Mouse (Mus musculus): Measurements from ENCODE around the gene Zscan22. TPM values are rescaled to one million over a fixed set of nuclear protein-coding genes. Genes with fewer than 3 reads are reported as not detected.
A peak's percentile ranks its signal among the peaks of the same experiment; 100 is the strongest.
"Not testable (repeated sequence)": the region's sequence is repeated elsewhere in the genome, so short reads cannot be mapped to it uniquely, and the experiment has no call there.

Zscan22 gene
- total RNA-seq, 2 experiments from 2014 or later, result 16.2 to 17.0 TPM

- Histone ChIP-seq H3K4me3 (peak overlapping the region; percentile 47), H3K27ac (no peak overlapping the region; the same call in 1 of the 2 replicates)
- DNase-seq (ENCODE audit: extremely low spot score in 1 of 2, low spot score in 2 of 2), result peak; percentile 34 to 55
- TF ChIP-seq CTCF (IDR thresholded peaks at IDR 0.05), result no peak
- intact Hi-C loops (cut with DNase I), result loop anchor here (2.0 kb wide), 1 partner anchor 19 kb away; no protein-coding TSS in a partner anchor
These were observed 30.3 kb downstream of the Zscan22 start for GRCm38 (mm10) chr7:12927693-12928589.

- no peak overlapping the region for H3K4me3 ChIP-seq
- TF ChIP-seq CTCF (IDR thresholded peaks at IDR 0.05), result no peak
- intact Hi-C loops (cut with DNase I), result no loop called here
- H3K27ac ChIP-seq, result no peak overlapping the region
- no peak for DNase-seq (ENCODE audit: extremely low spot score in 1 of 2, low spot score in 2 of 2)
These were observed 36.1 kb downstream of the Zscan22 start for GRCm38 (mm10) chr7:12933615-12934140.

GRCm38 (mm10) chr7:12934808-12935207 is 37.2 kb downstream of the Zscan22 start:
- H3K4me3 ChIP-seq, result no peak overlapping the region
- no peak for DNase-seq (ENCODE audit: extremely low spot score in 1 of 2, low spot score in 2 of 2)
- no peak overlapping the region for H3K27ac ChIP-seq
- intact Hi-C loops (cut with DNase I), result no loop called here
- no peak for TF ChIP-seq CTCF (IDR thresholded peaks at IDR 0.05)

GRCm38 (mm10) chr7:12937254-12937803 is 39.7 kb downstream of the Zscan22 start:
- DNase-seq (ENCODE audit: extremely low spot score in 1 of 2, low spot score in 2 of 2); H3K27ac ChIP-seq; intact Hi-C loops (cut with DNase I); H3K4me3 ChIP-seq: not testable (repeated sequence)

- H3K27ac ChIP-seq, result no peak overlapping the region
- no peak overlapping the region for H3K4me3 ChIP-seq
- DNase-seq (ENCODE audit: extremely low spot score in 1 of 2, low spot score in 2 of 2), result no peak
- no peak for TF ChIP-seq CTCF (IDR thresholded peaks at IDR 0.05)
- intact Hi-C loops (cut with DNase I), result no loop called here
These were observed 43.0 kb downstream of the Zscan22 start for GRCm38 (mm10) chr7:12940599-12940998.

- no peak for DNase-seq (ENCODE audit: extremely low spot score in 1 of 2, low spot score in 2 of 2)
- H3K4me3 ChIP-seq, result no peak overlapping the region
- peak; percentile 33 for TF ChIP-seq CTCF (IDR thresholded peaks at IDR 0.05)
- intact Hi-C loops (cut with DNase I), result no loop called here
- H3K27ac ChIP-seq, result no peak overlapping the region
These were observed 45.9 kb downstream of the Zscan22 start for GRCm38 (mm10) chr7:12943488-12943887.

GRCm38 (mm10) chr7:12949032-12949871 is 51.6 kb downstream of the Zscan22 start:
- peak overlapping the region; percentile 78 for H3K4me3 ChIP-seq
- intact Hi-C loops (cut with DNase I), result loop anchor here (2.0 kb wide), 2 partner anchors 16 to 68 kb away; partner anchors contain the start of genes Zfp128 and Zfp324

GRCm38 (mm10) chr7:12949872-12950229 is 52.2 kb downstream of the Zscan22 start:
- Histone ChIP-seq H3K27ac (peak overlapping the region; percentile 44), H3K4me3 (peak overlapping the region; percentile 78)
- no peak for TF ChIP-seq CTCF (IDR thresholded peaks at IDR 0.05)
- no peak for DNase-seq (ENCODE audit: extremely low spot score in 1 of 2, low spot score in 2 of 2)
- intact Hi-C loops (cut with DNase I), result loop anchor here (2.0 kb wide), 2 partner anchors 15 to 69 kb away; partner anchors contain the start of genes Zfp128 and Zfp324

More at GRCm38 (mm10) chr7:12949032-12949871, 51.6 kb downstream of the Zscan22 start:
- peak; percentile 93 to 95 for DNase-seq (ENCODE audit: extremely low spot score in 1 of 2, low spot score in 2 of 2)
- H3K27ac ChIP-seq, result peak overlapping the region; percentile 77
- TF ChIP-seq CTCF (IDR thresholded peaks at IDR 0.05), result no peak; the same call in 1 of the 2 replicates

- no peak for DNase-seq (ENCODE audit: extremely low spot score in 1 of 2, low spot score in 2 of 2)
- TF ChIP-seq CTCF (IDR thresholded peaks at IDR 0.05), result peak; percentile 7; the same call in 1 of the 2 replicates
- Histone ChIP-seq H3K27ac (no peak overlapping the region), H3K4me3 (no peak overlapping the region)
- intact Hi-C loops (cut with DNase I), result no loop called here
These were observed 57.3 kb downstream of the Zscan22 start for GRCm38 (mm10) chr7:12954896-12955295.

GRCm38 (mm10) chr7:12957511-12957910 is 59.9 kb downstream of the Zscan22 start:
- no peak for TF ChIP-seq CTCF (IDR thresholded peaks at IDR 0.05)
- DNase-seq (ENCODE audit: extremely low spot score in 1 of 2, low spot score in 2 of 2), result no peak
- Histone ChIP-seq H3K27ac (no peak overlapping the region), H3K4me3 (no peak overlapping the region)
- intact Hi-C loops (cut with DNase I), result no loop called here

Other genes starting within 250 kb of the Zscan22 start
- gene Vmn2r55, start 212.8 kb upstream of the Zscan22 start, total RNA-seq (2021), result not detected
- under 1 TPM in 1 of 2 experiments, not detected in 1; 0.07 TPM for gene Vmn2r56, start 162.8 kb upstream of the Zscan22 start, total RNA-seq (2021)
- gene Zscan18, start 94.2 kb upstream of the Zscan22 start, total RNA-seq (2021), result 10 to 100 TPM; 20.0 to 22.3 TPM
- 10 to 100 TPM; 22.9 to 24.6 TPM for gene Zfp329, start 79.0 kb upstream of the Zscan22 start, total RNA-seq (2021)
- 10 to 100 TPM; 12.5 to 13.5 TPM for gene Zfp110, start 63.1 kb upstream of the Zscan22 start, total RNA-seq (2021)
- 1 to 10 TPM; 8.0 to 8.2 TPM for gene Zfp128, start 16.6 kb upstream of the Zscan22 start, total RNA-seq (2021)
- 100 to 1,000 TPM; 374 to 377 TPM for gene Rps5, start 24.5 kb downstream of the Zscan22 start, total RNA-seq (2021)
- 1 to 10 TPM; 1.1 to 1.2 TPM for gene Rnf225, start 29.6 kb downstream of the Zscan22 start, total RNA-seq (2021)
- 10 to 100 TPM; 11.0 TPM for gene Zfp324, start 68.0 kb downstream of the Zscan22 start, total RNA-seq (2021)
- 1 to 10 TPM; 7.9 to 9.0 TPM for gene Zfp446, start 80.0 kb downstream of the Zscan22 start, total RNA-seq (2021)
- under 1 TPM in 1 of 2 experiments, not detected in 1; 0.44 TPM for gene Slc27a5, start 100.4 kb downstream of the Zscan22 start, total RNA-seq (2021)
- 100 to 1,000 TPM; 220 to 221 TPM for gene Trim28, start 101.3 kb downstream of the Zscan22 start, total RNA-seq (2021)
- 10 to 100 TPM; 34.0 to 35.8 TPM for gene Zbtb45, start 112.2 kb downstream of the Zscan22 start, total RNA-seq (2021)
- gene Chmp2a, start 137.0 kb downstream of the Zscan22 start, total RNA-seq (2021), result 100 to 1,000 TPM; 134 to 150 TPM
- gene Ube2m, start 140.5 kb downstream of the Zscan22 start, total RNA-seq (2021), result 100 to 1,000 TPM; 220 to 227 TPM
- gene Mzf1, start 156.9 kb downstream of the Zscan22 start, total RNA-seq (2021), result 10 to 100 TPM; 10.2 to 10.6 TPM
- gene Vmn1r85, start 197.4 kb downstream of the Zscan22 start, total RNA-seq (2021), result not detected
- gene Vmn1r86, start 222.1 kb downstream of the Zscan22 start, total RNA-seq (2021), result not detected
- gene Vmn1r87, start 242.3 kb downstream of the Zscan22 start, total RNA-seq (2021), result not detected